Mouse (Mus musculus) stomach, embryonic 14.5 days (tissue): ENCODE results near the gene Ppp1r26. TPM values are rescaled to one million over a fixed set of nuclear protein-coding genes. Genes with fewer than 3 reads are reported as not detected.

Source experiments
- ATAC-seq: fragments of 200-750 bp; cut with Nextera tagmentation; 2 replicates; pipeline ENCODE4 v1.8.0; 2017; ENCODE audit warnings: low read depth, moderate TSS enrichment; ENCODE audit not compliant: insufficient number of reproducible peaks, insufficient read depth, low FRiP score
- H3K27ac ChIP-seq: fragments of 300-500 bp; sonication (generic); 2 replicates; pipeline ENCODE4 v1.5.1; 2014; ENCODE audit warnings: mild to moderate bottlenecking, low read length, moderate library complexity, mixed read lengths
- H3K27me3 ChIP-seq: fragments of 300-500 bp; sonication (generic); 2 replicates; pipeline ENCODE4 v1.6.1; 2014; ENCODE audit warnings: low read length, control low read depth, mixed read lengths; ENCODE audit not compliant: control insufficient read depth, insufficient read depth
- H3K36me3 ChIP-seq: fragments of 300-500 bp; sonication (generic); 2 replicates; pipeline ENCODE4 v1.6.1; 2014; ENCODE audit warnings: mild to moderate bottlenecking, control low read depth, low read length, moderate library complexity, mixed read lengths; ENCODE audit not compliant: control insufficient read depth, insufficient read depth
- H3K4me1 ChIP-seq: fragments of 300-500 bp; sonication (generic); 2 replicates; pipeline ENCODE4 v1.6.1; 2014; ENCODE audit warnings: low read length, control low read depth, mixed read lengths; ENCODE audit not compliant: control insufficient read depth, insufficient read depth
- H3K4me2 ChIP-seq: fragments of 300-500 bp; sonication (generic); replicated peaks from 2 replicates; pipeline ENCODE4 v1.6.1; 2014; ENCODE audit warnings: low read depth, low read length, control low read depth
- H3K4me3 ChIP-seq: fragments of 300-500 bp; sonication (generic); 2 replicates; pipeline ENCODE4 v1.5.1; 2014; ENCODE audit warnings: low read depth, low read length, control low read depth
- H3K9ac ChIP-seq: fragments of 300-500 bp; sonication (generic); replicated peaks from 2 replicates; pipeline ENCODE4 v1.6.1; 2014; ENCODE audit warnings: low read depth, mild to moderate bottlenecking, control low read depth, low read length, moderate library complexity, mixed read lengths
- H3K9me3 ChIP-seq: fragments of 300-500 bp; sonication (generic); 2 replicates; pipeline ENCODE4 v1.6.1; 2016; ENCODE audit warnings: low read depth, low read length, control low read depth; ENCODE audit not compliant: control insufficient read depth
- WGBS: fragments of 180-500 bp; shearing (Covaris S2); extraction: QIAGEN DNeasy Blood & Tissue Kit; methylation state at CpG from one replicate; pipeline ENCODE4 v1.1.7; 2014; 5-methylcytosine and 5-hydroxymethylcytosine counted together
- polyA plus RNA-seq: library from polyadenylated mRNA; unstranded; fragments of >200 nt; fragmentation: Nextera tagmentation; extraction: Ambion mirVana; gene quantifications from 2 replicates; pipeline ENCODE4 v1.2.1, GENCODE M21; 2014

The Ppp1r26 gene
- polyA plus RNA-seq: 4.4 and 4.7 TPM in 2 replicates

- Histone ChIP-seq H3K9ac (peak within 1 kb of the TSS; percentile 82), H3K36me3 (no peaks in the 10 kb centered on the region; the same call in 1 of the 2 replicates), H3K4me2 (peak within 1 kb of the TSS; percentile 96), H3K4me3 (peak within 1 kb of the TSS; percentile 75), H3K27me3 (no peaks in the 10 kb centered on the region), H3K9me3 (no peaks in the 10 kb centered on the region), H3K27ac (peak within 1 kb of the TSS; percentile 76), H3K4me1 (peaks cover 12% of the 10 kb centered on the region; the same call in 1 of the 2 replicates)
- ATAC-seq: peak; percentile 77
- under 1% methylated on average over 106 of the region's 118 CpGs for whole genome bisulfite sequencing
Observed at GRCm38 (mm10) chr2:28446515-28447314, at the start of gene Ppp1r26. Ppp1r26 (plus strand) TSS chr2:28446800.

DNA sequence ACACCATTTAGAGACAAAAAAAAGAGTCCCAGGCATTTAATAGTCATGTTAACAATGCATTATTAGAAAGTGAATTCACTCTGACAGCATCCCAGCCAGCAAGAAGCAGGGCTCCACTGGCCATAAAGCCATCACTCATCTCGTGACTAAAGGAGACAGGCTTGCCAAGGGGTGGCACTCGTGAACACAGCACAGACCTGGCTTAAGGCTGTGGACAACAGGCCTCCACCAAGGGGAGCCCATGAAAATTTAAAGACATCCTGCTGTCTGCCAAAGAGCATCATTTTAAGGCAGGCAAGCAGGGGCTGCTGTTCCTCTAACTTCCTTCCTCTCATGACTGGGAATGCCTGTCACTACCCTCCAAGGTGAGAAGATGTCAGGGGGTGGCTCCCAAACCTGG is 49.7 kb upstream of the Ppp1r26 start:
- H3K27ac ChIP-seq: no peak overlapping the region
- H3K4me3 ChIP-seq: no peak overlapping the region
- H3K36me3 ChIP-seq: no peaks in the 10 kb centered on the region
- H3K9ac ChIP-seq: no peak overlapping the region
- 58% methylated on average over 2 of the region's 2 CpGs for WGBS
- H3K4me2 ChIP-seq: no peak overlapping the region
- no peaks in the 10 kb centered on the region for H3K9me3 ChIP-seq
- H3K27me3 ChIP-seq: no peaks in the 10 kb centered on the region
- no peaks in the 10 kb centered on the region for H3K4me1 ChIP-seq
- no peak for ATAC-seq

GRCm38 (mm10) chr2:28397417-28398119 is 49.0 kb upstream of the Ppp1r26 start:
- 68% methylated on average over 4 of the region's 4 CpGs for WGBS
- Histone ChIP-seq H3K27ac (no peak overlapping the region), H3K36me3 (no peaks in the 10 kb centered on the region), H3K27me3 (no peaks in the 10 kb centered on the region), H3K4me2 (no peak overlapping the region), H3K9ac (no peak overlapping the region), H3K9me3 (no peaks in the 10 kb centered on the region), H3K4me3 (no peak overlapping the region), H3K4me1 (no peaks in the 10 kb centered on the region)
- ATAC-seq: no peak

GRCm38 (mm10) chr2:28401647-28402046 is 45.0 kb upstream of the Ppp1r26 start:
- no peak overlapping the region for H3K27ac ChIP-seq
- ATAC-seq: no peak; the same call in 1 of the 2 replicates
- 36% methylated on average over 11 of the region's 11 CpGs for WGBS

GRCm38 (mm10) chr2:28402128-28402527 is 44.5 kb upstream of the Ppp1r26 start:
- ATAC-seq: no peak
- H3K27ac ChIP-seq: no peak overlapping the region

More at GRCm38 (mm10) chr2:28401647-28402046, 45.0 kb upstream of the Ppp1r26 start:
- no peaks in the 10 kb centered on the region for H3K36me3 ChIP-seq
- H3K9me3 ChIP-seq: no peaks in the 10 kb centered on the region
- no peaks in the 10 kb centered on the region for H3K27me3 ChIP-seq
- H3K4me3 ChIP-seq: no peak overlapping the region
- H3K4me2 ChIP-seq: no peak overlapping the region
- no peak overlapping the region for H3K9ac ChIP-seq
- H3K4me1 ChIP-seq: no peaks in the 10 kb centered on the region

GRCm38 (mm10) chr2:28407796-28408195 is 38.8 kb upstream of the Ppp1r26 start:
- ATAC-seq: no peak
- no peak overlapping the region for H3K9ac ChIP-seq
- no peaks in the 10 kb centered on the region for H3K27me3 ChIP-seq
- no peaks in the 10 kb centered on the region for H3K4me1 ChIP-seq
- no peaks in the 10 kb centered on the region for H3K36me3 ChIP-seq
- WGBS: 36% methylated on average over 7 of the region's 7 CpGs
- H3K27ac ChIP-seq: no peak overlapping the region
- no peaks in the 10 kb centered on the region for H3K9me3 ChIP-seq
- H3K4me2 ChIP-seq: no peak overlapping the region
- H3K4me3 ChIP-seq: no peak overlapping the region

More at GRCm38 (mm10) chr2:28402128-28402527, 44.5 kb upstream of the Ppp1r26 start:
- H3K4me2 ChIP-seq: no peak overlapping the region
- no peaks in the 10 kb centered on the region for H3K27me3 ChIP-seq
- no peaks in the 10 kb centered on the region for H3K9me3 ChIP-seq
- H3K36me3 ChIP-seq: no peaks in the 10 kb centered on the region
- H3K4me3 ChIP-seq: no peak overlapping the region
- no peaks in the 10 kb centered on the region for H3K4me1 ChIP-seq
- H3K9ac ChIP-seq: no peak overlapping the region

GRCm38 (mm10) chr2:28409144-28409543 is 37.5 kb upstream of the Ppp1r26 start:
- Histone ChIP-seq H3K4me2 (no peak overlapping the region), H3K9me3 (no peaks in the 10 kb centered on the region), H3K27me3 (no peaks in the 10 kb centered on the region), H3K4me1 (no peaks in the 10 kb centered on the region), H3K27ac (no peak overlapping the region), H3K36me3 (no peaks in the 10 kb centered on the region), H3K9ac (no peak overlapping the region), H3K4me3 (no peak overlapping the region)
- ATAC-seq: no peak
- 76% methylated on average over 4 of the region's 4 CpGs for WGBS

DNA sequence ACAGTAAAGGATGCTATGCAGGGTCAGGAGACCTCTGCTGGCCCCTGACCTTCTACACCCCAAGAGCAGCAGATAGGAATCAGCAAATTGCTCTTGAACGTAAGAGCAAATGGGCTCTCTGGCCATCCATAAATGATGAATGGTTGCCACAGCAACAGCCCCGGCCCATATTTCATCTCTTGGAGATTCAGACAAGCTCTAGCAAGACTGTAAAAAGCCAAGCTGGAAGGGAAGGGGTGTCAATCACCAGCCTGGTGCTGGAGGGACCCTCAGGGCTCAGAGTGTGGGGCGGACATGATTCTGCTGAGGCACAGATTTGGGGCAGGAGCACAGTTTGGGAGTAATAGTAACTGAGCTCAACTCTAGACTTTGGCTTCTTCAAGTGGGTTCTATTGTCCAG is 37.0 kb upstream of the Ppp1r26 start:
- Histone ChIP-seq H3K4me1 (no peaks in the 10 kb centered on the region), H3K36me3 (no peaks in the 10 kb centered on the region), H3K4me3 (no peak overlapping the region), H3K27me3 (no peaks in the 10 kb centered on the region), H3K27ac (no peak overlapping the region), H3K4me2 (no peak overlapping the region), H3K9ac (no peak overlapping the region), H3K9me3 (no peaks in the 10 kb centered on the region)
- 57% methylated on average over 3 of the region's 3 CpGs for WGBS
- no peak for ATAC-seq
